Comparison of ENCODE assay signal across 8 mouse cellular contexts in the genomic region with DNA sequence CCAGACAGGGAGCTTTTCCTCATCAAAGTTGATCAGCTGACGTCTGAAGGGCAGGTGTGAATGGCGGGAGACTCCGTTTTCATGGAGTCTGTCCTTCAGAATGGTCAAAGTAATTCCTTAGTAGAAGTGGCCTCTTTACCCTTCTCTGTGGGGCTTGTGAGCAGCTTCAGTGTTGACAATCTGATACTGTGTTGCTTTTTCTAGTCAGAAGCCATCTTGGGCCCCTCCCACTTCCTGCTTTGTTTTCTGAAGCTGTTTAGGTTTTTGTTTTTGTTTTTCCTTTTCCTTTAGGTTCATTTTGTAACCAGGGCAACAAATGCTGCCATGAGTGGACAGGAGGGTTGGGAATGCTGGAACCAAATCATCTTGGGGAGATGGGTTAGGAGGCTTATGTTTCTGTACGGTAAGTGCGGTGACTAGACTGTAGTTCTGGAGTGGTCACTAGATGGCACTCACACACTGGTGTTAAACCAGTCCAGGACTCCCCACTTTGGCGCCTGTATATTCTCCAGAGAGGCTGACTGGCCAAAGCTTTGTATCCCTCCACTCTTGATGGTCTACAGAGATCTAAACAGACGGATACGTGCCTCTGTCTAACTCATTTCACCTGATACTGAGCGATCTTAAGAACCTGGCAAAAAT. TPM values are rescaled to one million over a fixed set of nuclear protein-coding genes. Genes with fewer than 3 reads are reported as not detected.
DNase-seq lines count a peak whose midpoint lies in the region; ATAC-seq and TF ChIP-seq lines count a peak whose summit lies in the region.

No protein-coding gene starts in this region.

- TF ChIP-seq RAD21 in CH12.LX (IDR thresholded peaks at IDR 0.05; ENCODE audit: low read depth, low read length), result peak; percentile 94

- H3K27me3 ChIP-seq in CH12.LX (replicated peaks), result no peaks in the 10 kb centered on the region
- peaks cover 2% of the 10 kb centered on the region; the same call in 1 of the 2 replicates for H3K27me3 ChIP-seq in forebrain, embryonic 11.5 days (ENCODE audit: control insufficient read depth, insufficient read depth, low read length)
- H3K27me3 ChIP-seq in heart, postnatal 0 days (ENCODE audit: control insufficient read depth, insufficient read depth, low read length), result peaks cover 19% of the 10 kb centered on the region
- H3K27me3 ChIP-seq in liver, embryonic 14.5 days (ENCODE audit: control insufficient read depth, insufficient read depth, low read length), result no peaks in the 10 kb centered on the region; the same call in 1 of the 2 replicates
- peaks cover 12% of the 10 kb centered on the region; the same call in 1 of the 2 replicates for H3K27me3 ChIP-seq in neural tube, embryonic 11.5 days (ENCODE audit: control insufficient read depth, insufficient read depth, low read length)
- H3K27me3 ChIP-seq in stomach, postnatal 0 days (ENCODE audit: control insufficient read depth, insufficient read depth, low read length), result no peaks in the 10 kb centered on the region

- WGBS in forebrain, embryonic 11.5 days, result 24% methylated on average over 9 of the region's 9 CpGs
- WGBS in heart, postnatal 0 days, result 14% methylated on average over 9 of the region's 9 CpGs
- WGBS in liver, embryonic 14.5 days (ENCODE audit: insufficient replicate concordance), result 22% methylated on average over 9 of the region's 9 CpGs
- WGBS in neural tube, embryonic 11.5 days, result 22% methylated on average over 9 of the region's 9 CpGs
- 18% methylated on average over 9 of the region's 9 CpGs for WGBS in stomach, postnatal 0 days

- H3K9ac ChIP-seq in CH12.LX (ENCODE audit: insufficient read depth, low read depth), result no peak overlapping the region
- no peak overlapping the region for H3K9ac ChIP-seq in forebrain, embryonic 11.5 days (ENCODE audit: low read length)
- no peak overlapping the region for H3K9ac ChIP-seq in heart, postnatal 0 days (replicated peaks; ENCODE audit: low read depth, low read length)
- H3K9ac ChIP-seq in liver, embryonic 14.5 days (replicated peaks), result no peak overlapping the region
- no peak overlapping the region for H3K9ac ChIP-seq in neural tube, embryonic 11.5 days (ENCODE audit: low read length)
- no peak overlapping the region for H3K9ac ChIP-seq in stomach, postnatal 0 days (ENCODE audit: low read length)

- no peak for TF ChIP-seq POLR2A in CH12.LX (IDR thresholded peaks at IDR 0.05; ENCODE audit: low read depth, low read length)

- H3K4me3 ChIP-seq in CH12.LX (replicated peaks in 1 of 3; ENCODE audit: low read depth in 2 of 3, low read length in 2 of 3, poor library complexity in 1 of 3), result peak overlapping the region in 2 of 3 experiments; percentile 32
- no peak overlapping the region for H3K4me3 ChIP-seq in forebrain, embryonic 11.5 days (ENCODE audit: low read depth, low read length)
- H3K4me3 ChIP-seq in heart, postnatal 0 days (ENCODE audit: low read depth, low read length), result peak overlapping the region; percentile 12
- peak overlapping the region in 1 of 2 experiments; percentile 46; a peak in 2 of 4 replicates for H3K4me3 ChIP-seq in liver, embryonic 14.5 days (ENCODE audit: insufficient read depth in 1 of 2, low read depth in 2 of 2, low read length in 2 of 2)
- no peak overlapping the region for H3K4me3 ChIP-seq in neural tube, embryonic 11.5 days (ENCODE audit: low read depth, low read length)
- H3K4me3 ChIP-seq in stomach, postnatal 0 days (ENCODE audit: low read depth, low read length), result peak overlapping the region; percentile 16; the same call in 1 of the 2 replicates

- no peak overlapping the region for H3K27ac ChIP-seq in CH12.LX (ENCODE audit: insufficient read depth, low read depth)
- no peak overlapping the region for H3K27ac ChIP-seq in forebrain, embryonic 11.5 days (ENCODE audit: low read depth, low read length)
- H3K27ac ChIP-seq in heart, postnatal 0 days (ENCODE audit: low read depth), result no peak overlapping the region
- no peak overlapping the region for H3K27ac ChIP-seq in liver, embryonic 14.5 days
- no peak overlapping the region for H3K27ac ChIP-seq in neural tube, embryonic 11.5 days (ENCODE audit: low read depth, low read length)
- H3K27ac ChIP-seq in stomach, postnatal 0 days (replicated peaks), result no peak overlapping the region

- H3K79me2 ChIP-seq in CH12.LX (replicated peaks; ENCODE audit: control insufficient read depth, extremely low read depth, insufficient read depth, poor library complexity, severe bottlenecking), result no peaks in the 10 kb centered on the region

- dilution Hi-C loops in CH12.LX (cut with MboI; ENCODE audit: extremely low pct_ligation_motif_present, extremely low pct_unique_long_range_greater_than_20kb, low sequenced_read_pairs), result no loop called here

- no peak for TF ChIP-seq EP300 in CH12.LX (IDR thresholded peaks at IDR 0.05; ENCODE audit: low read length)
- TF ChIP-seq EP300 in heart, postnatal 0 days (IDR thresholded peaks at IDR 0.05; ENCODE audit: low read depth), result no peak
- no peak for TF ChIP-seq EP300 in liver, embryonic 14.5 days (IDR thresholded peaks at IDR 0.05; ENCODE audit: low read depth)
- no peak for TF ChIP-seq EP300 in stomach, postnatal 0 days (optimal IDR thresholded peaks at IDR 0.05)

- H3K36me3 ChIP-seq in CH12.LX (replicated peaks in 1 of 2; ENCODE audit: control insufficient read depth in 1 of 2, insufficient read depth in 1 of 2, low read length in 1 of 2), result no peaks in the 10 kb centered on the region
- H3K36me3 ChIP-seq in forebrain, embryonic 11.5 days (ENCODE audit: control insufficient read depth, insufficient read depth, low read length), result no peaks in the 10 kb centered on the region
- H3K36me3 ChIP-seq in heart, postnatal 0 days (replicated peaks; ENCODE audit: control insufficient read depth, insufficient read depth, low read length), result no peaks in the 10 kb centered on the region
- no peaks in the 10 kb centered on the region for H3K36me3 ChIP-seq in liver, embryonic 14.5 days (replicated peaks; ENCODE audit: control insufficient read depth, insufficient read depth, low read depth)
- no peaks in the 10 kb centered on the region for H3K36me3 ChIP-seq in neural tube, embryonic 11.5 days (ENCODE audit: control insufficient read depth, insufficient read depth, low read length)
- no peaks in the 10 kb centered on the region for H3K36me3 ChIP-seq in stomach, postnatal 0 days (ENCODE audit: control insufficient read depth, insufficient read depth, low read length)

- H3K4me1 ChIP-seq in CH12.LX (ENCODE audit: control insufficient read depth in 1 of 2, insufficient read depth in 2 of 2), result peaks cover 4 to 12% of the 10 kb centered on the region in 2 experiments; a peak in 2 of 4 replicates
- H3K4me1 ChIP-seq in forebrain, embryonic 11.5 days (replicated peaks; ENCODE audit: control insufficient read depth, insufficient read depth, low read length), result peaks cover 20% of the 10 kb centered on the region; the same call in 1 of the 2 replicates
- H3K4me1 ChIP-seq in heart, postnatal 0 days (ENCODE audit: control insufficient read depth, insufficient read depth), result no peaks in the 10 kb centered on the region
- peaks cover 0 to 8% of the 10 kb centered on the region in 2 experiments; a peak in 1 of 4 replicates for H3K4me1 ChIP-seq in liver, embryonic 14.5 days (replicated peaks; ENCODE audit: control insufficient read depth in 2 of 2, insufficient read depth in 2 of 2, low read length in 1 of 2)
- H3K4me1 ChIP-seq in neural tube, embryonic 11.5 days (ENCODE audit: control insufficient read depth, insufficient read depth, low read length), result peaks cover 21% of the 10 kb centered on the region; the same call in 1 of the 2 replicates
- no peaks in the 10 kb centered on the region for H3K4me1 ChIP-seq in stomach, postnatal 0 days (replicated peaks; ENCODE audit: control insufficient read depth, insufficient read depth)

- peak; percentile 73 for DNase-seq in CH12.LX (ENCODE audit: extremely low read depth)
- peak; percentile 63 for DNase-seq in c-Kit-positive CD71-positive TER-119-negative erythroid progenitor cells, embryonic 14.5 days (ENCODE audit: low read depth)
- DNase-seq in forebrain, embryonic 11.5 days (ENCODE audit: low spot score), result peak; percentile 84
- DNase-seq in heart, postnatal 0 days (ENCODE audit: low spot score), result peak; percentile 85
- peak; percentile 80 to 86 for DNase-seq in kidney, postnatal 36 days
- peak; percentile 35 to 42 (median 42) for DNase-seq in liver, embryonic 14.5 days (ENCODE audit: low read depth in 3 of 3, low spot score in 3 of 3)
- peak; percentile 82 for DNase-seq in neural tube, embryonic 11.5 days (ENCODE audit: low spot score)
- peak; percentile 75 for DNase-seq in stomach, postnatal 0 days (ENCODE audit: low spot score)

- H3K4me2 ChIP-seq in CH12.LX (ENCODE audit: insufficient read depth, low read depth, poor library complexity, severe bottlenecking), result no peak overlapping the region; the same call in 1 of the 2 replicates
- H3K4me2 ChIP-seq in forebrain, embryonic 11.5 days (ENCODE audit: low read depth, low read length, severe bottlenecking), result no peak overlapping the region
- peak overlapping the region; percentile 42; the same call in 1 of the 2 replicates for H3K4me2 ChIP-seq in heart, postnatal 0 days (ENCODE audit: low read depth, low read length)
- H3K4me2 ChIP-seq in liver, embryonic 14.5 days (ENCODE audit: low read depth), result peak overlapping the region; percentile 38
- no peak overlapping the region; the same call in 1 of the 2 replicates for H3K4me2 ChIP-seq in neural tube, embryonic 11.5 days (ENCODE audit: low read depth)
- peak overlapping the region; percentile 41 for H3K4me2 ChIP-seq in stomach, postnatal 0 days (replicated peaks; ENCODE audit: low read depth)

- ATAC-seq in forebrain, embryonic 11.5 days (replicated peaks; ENCODE audit: low FRiP score), result peak; percentile 84
- ATAC-seq in heart, postnatal 0 days (ENCODE audit: insufficient read depth, low read depth), result peak; percentile 88
- peak; percentile 69 for ATAC-seq in liver, embryonic 14.5 days (ENCODE audit: insufficient read depth)
- peak; percentile 80 for ATAC-seq in neural tube, embryonic 11.5 days (ENCODE audit: insufficient read depth, low FRiP score, low TSS enrichment)
- peak; percentile 89 for ATAC-seq in stomach, postnatal 0 days (ENCODE audit: low FRiP score, low TSS enrichment)

- peak; percentile 78 to 89 for TF ChIP-seq CTCF in CH12.LX (conservative IDR thresholded peaks at IDR 0.05 in 1 of 2, IDR thresholded peaks at IDR 0.05 in 1 of 2; ENCODE audit: low read depth in 2 of 2, low read length in 2 of 2)
- TF ChIP-seq CTCF in heart, postnatal 0 days (IDR thresholded peaks at IDR 0.05; ENCODE audit: low read depth), result peak; percentile 79
- peak; percentile 70 for TF ChIP-seq CTCF in liver, embryonic 14.5 days (IDR thresholded peaks at IDR 0.05; ENCODE audit: low read depth)
- peak; percentile 89 for TF ChIP-seq CTCF in stomach, postnatal 0 days (IDR thresholded peaks at IDR 0.05; ENCODE audit: low read depth)

- in situ Hi-C loops in CH12.LX (cut with MboI; ENCODE audit: low pct_ligation_motif_present, low pct_unique_long_range_greater_than_20kb, low sequenced_read_pairs), result loop anchor here (25.0 kb wide), 2 partner anchors 414 to 664 kb away; no protein-coding TSS in a partner anchor

- H3K9me3 ChIP-seq in CH12.LX (replicated peaks; ENCODE audit: low read length), result peaks cover 4% of the 10 kb centered on the region
- H3K9me3 ChIP-seq in forebrain, embryonic 11.5 days (ENCODE audit: control insufficient read depth, low read length), result no peaks in the 10 kb centered on the region
- H3K9me3 ChIP-seq in heart, postnatal 0 days (replicated peaks; ENCODE audit: control insufficient read depth, low read length), result 0 out of 2 replicates have a peak, but pooled peaks cover 4% of the 10 kb centered on the region
- H3K9me3 ChIP-seq in liver, embryonic 14.5 days (ENCODE audit: control insufficient read depth, low read length), result no peaks in the 10 kb centered on the region
- no peaks in the 10 kb centered on the region for H3K9me3 ChIP-seq in neural tube, embryonic 11.5 days (ENCODE audit: control insufficient read depth, low read length)
- H3K9me3 ChIP-seq in stomach, postnatal 0 days (ENCODE audit: control insufficient read depth, low read length), result no peaks in the 10 kb centered on the region

RNA-seq across cellular contexts. Expression of gene Clybl, which starts 42.1 kb away (rescaled TPM):
- total RNA-seq in CH12.LX (2012; rRNA removed) (9.1 and 16.5 TPM in 2 replicates), CH12.LX (2014; rRNA removed) (15.8 and 18.7 TPM in 2 replicates)
- 25.7 and 29.4 TPM in 2 replicates for polyA plus RNA-seq in CH12.LX (2012; ENCODE audit: insufficient read length, low read depth)
- polyA plus RNA-seq in forebrain, embryonic 11.5 days (2014; fragmentation: Nextera tagmentation; extraction: Ambion mirVana), result 34.3 and 35.3 TPM in 2 replicates
- total RNA-seq in heart, postnatal 0 days (2014; rRNA removed; ENCODE audit: low replicate concordance), result 74.5 and 74.6 TPM in 2 replicates
- polyA plus RNA-seq in heart, postnatal 0 days (2015; fragmentation: Nextera tagmentation; extraction: Ambion mirVana), result 111 and 117 TPM in 2 replicates
- 10.0 and 15.6 TPM in 2 replicates for polyA plus RNA-seq in liver, embryonic 14.5 days (2012; rRNA removed)
- polyA plus RNA-seq in liver, embryonic 14.5 days (2014; fragmentation: Nextera tagmentation; extraction: Ambion mirVana), result 28.9 and 29.4 TPM in 2 replicates
- 19.2 and 20.0 TPM in 2 replicates for polyA plus RNA-seq in neural tube, embryonic 11.5 days (2014; fragmentation: Nextera tagmentation; extraction: Ambion mirVana)
- 28.8 and 35.9 TPM in 2 replicates for polyA plus RNA-seq in stomach, postnatal 0 days (2015; fragmentation: Nextera tagmentation; extraction: Ambion mirVana)

Comparison
In these comparisons a context has a peak if more than half of its experiments do, and no peak if none do; other contexts are left out.
1. H3K4me2 ChIP-seq: peak in heart, postnatal 0 days (single experiment), liver, embryonic 14.5 days (single experiment) and stomach, postnatal 0 days (single experiment); none in CH12.LX (single experiment), forebrain, embryonic 11.5 days (single experiment) and neural tube, embryonic 11.5 days (single experiment).
2. H3K4me3 ChIP-seq: peak in CH12.LX (2 of 3), heart, postnatal 0 days (single experiment) and stomach, postnatal 0 days (single experiment); none in forebrain, embryonic 11.5 days (single experiment) and neural tube, embryonic 11.5 days (single experiment).
3. Peak in every context shown above with its lines, with median percentiles within 50 percentile points of each other: DNase-seq, CTCF ChIP-seq and ATAC-seq.